Mouse (Mus musculus): ENCODE data around the gene C5ar1. TPM values are rescaled to one million over a fixed set of nuclear protein-coding genes. Genes with fewer than 3 reads are reported as not detected.

The C5ar1 gene
- total RNA-seq, 2 experiments from 2014 or later = 3.2 to 3.3 TPM

- DNase-seq = peak; percentile 96
Observed at GRCm38 (mm10) chr7:16221582-16222272, 37.6 kb downstream of the C5ar1 start, which contains the start of gene Dhx34. Gene Dhx34, minus strand, starts transcription at chr7:16222037.

GRCm38 (mm10) chr7:16213986-16214385 is 45.4 kb downstream of the C5ar1 start:
- DNase-seq = no peak

GRCm38 (mm10) chr7:16213196-16213595 is 46.1 kb downstream of the C5ar1 start:
- no peak for DNase-seq

DNA sequence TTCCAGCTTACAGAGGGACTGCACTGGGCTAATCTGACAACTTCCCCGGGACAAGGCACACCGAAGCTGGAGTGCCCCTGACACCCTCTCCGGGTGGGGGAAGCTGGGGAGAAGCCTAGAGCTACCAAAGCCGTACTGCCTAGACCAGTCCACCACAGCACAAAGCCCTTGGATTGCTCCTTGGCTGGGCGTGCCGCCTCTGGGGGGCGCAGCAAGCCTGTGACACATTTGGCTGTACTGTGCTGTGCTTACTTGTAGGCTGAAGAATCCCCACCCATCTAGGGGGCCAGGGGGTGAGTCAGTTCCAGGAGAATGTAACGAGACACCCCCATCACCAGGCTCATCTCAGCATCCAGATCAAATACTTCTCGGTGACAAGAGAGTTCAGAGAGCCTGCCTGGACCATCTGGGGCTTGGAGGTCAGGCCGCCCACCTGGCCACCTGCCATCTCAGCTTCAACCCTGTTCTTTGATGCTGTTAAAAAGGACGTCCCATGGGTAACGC is 48.4 kb downstream of the C5ar1 start:
- peak; percentile 40 for DNase-seq

GRCm38 (mm10) chr7:16208781-16209665 is 50.3 kb downstream of the C5ar1 start:
- no peak for DNase-seq

DNA sequence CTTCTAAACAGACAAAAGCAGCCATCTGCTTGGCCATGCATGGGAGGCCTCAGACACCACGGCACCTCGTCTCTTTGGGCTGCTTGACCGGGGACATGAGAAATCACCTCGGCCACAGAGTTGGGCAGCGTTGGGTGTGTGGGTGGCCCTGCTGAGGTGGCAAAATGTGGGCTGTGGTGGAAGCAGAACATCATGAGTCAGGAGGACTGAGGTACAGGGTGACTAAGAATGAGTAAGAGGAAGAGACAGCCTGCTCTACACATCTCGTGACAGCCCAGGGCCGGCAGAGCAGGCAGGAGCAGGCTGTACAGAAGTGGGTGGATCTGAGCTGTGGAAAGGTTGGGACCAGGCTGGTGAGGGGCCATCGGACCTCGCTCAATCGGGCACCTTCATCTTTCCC is 51.8 kb downstream of the C5ar1 start:
- no peak for DNase-seq

DNA sequence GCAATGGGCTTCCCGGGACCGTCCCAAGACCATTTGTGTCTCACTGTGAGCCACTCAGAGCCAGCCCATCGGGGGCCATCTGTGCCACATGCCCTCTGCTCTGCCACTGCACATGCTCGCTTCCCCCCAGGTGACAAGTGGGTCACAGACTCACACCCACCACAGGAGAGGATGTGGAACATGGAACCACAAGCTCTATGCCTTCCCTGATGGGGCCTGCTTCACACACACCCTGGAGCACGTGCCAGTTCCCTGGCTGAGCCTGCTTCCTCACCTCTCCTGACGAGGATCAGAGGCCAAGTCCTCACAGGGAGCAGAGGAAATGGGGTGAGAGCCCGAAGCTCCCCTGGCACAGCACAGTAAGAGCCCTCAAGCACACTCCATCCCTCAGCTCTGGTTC is 52.3 kb downstream of the C5ar1 start:
- no peak for DNase-seq

GRCm38 (mm10) chr7:16204791-16205190 is 54.5 kb downstream of the C5ar1 start:
- no peak for DNase-seq

DNA sequence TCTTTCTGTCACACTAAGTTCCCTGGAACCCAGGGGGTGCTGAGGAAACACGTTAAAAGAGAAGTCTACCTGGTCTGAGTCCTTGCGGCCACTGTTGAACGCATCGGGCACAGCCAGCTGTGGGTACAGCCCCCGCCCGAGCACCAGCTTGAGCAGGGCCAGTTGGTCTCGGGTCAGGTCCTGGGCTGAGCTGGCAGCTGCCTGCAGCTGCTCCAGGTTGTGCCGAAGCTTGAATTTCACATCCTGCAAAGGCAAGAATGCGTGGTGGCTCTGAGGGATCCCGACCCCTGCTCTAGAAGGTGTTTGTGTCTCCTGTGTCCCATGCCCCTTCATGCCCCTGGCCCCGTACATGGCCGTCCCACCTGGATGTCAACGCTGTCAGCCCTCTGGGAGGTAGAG is 55.8 kb downstream of the C5ar1 start:
- DNase-seq = no peak

- DNase-seq = no peak
Observed at GRCm38 (mm10) chr7:16202756-16203504, 56.4 kb downstream of the C5ar1 start.

GRCm38 (mm10) chr7:16201136-16201535 is 58.2 kb downstream of the C5ar1 start:
- no peak for DNase-seq

GRCm38 (mm10) chr7:16198540-16198939 is 60.8 kb downstream of the C5ar1 start:
- no peak for DNase-seq

DNA sequence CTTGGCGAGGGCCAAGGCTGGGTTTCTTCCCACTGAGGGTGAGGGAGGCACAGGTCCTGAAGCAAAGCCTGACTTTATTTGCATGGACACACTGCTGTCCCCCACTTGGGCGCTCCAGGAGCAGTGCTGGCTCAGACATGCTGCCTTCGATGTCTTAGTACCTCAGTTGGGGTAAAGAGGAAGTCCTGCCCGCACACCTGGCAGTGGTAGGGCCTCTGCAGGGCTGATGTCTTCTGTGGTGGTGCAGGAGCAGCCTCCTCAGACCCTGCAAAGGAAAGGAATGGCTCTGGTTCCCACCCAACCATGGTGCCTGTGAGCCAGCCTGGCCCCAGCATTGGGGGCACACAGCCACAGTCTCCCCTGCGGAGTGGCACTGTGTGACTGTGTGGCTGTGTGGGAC is 62.2 kb downstream of the C5ar1 start:
- no peak for DNase-seq

Other genes starting within 250 kb of the C5ar1 start
- gene Bicra, start 211.6 kb downstream of the C5ar1 start, total RNA-seq (2021) = 10 to 100 TPM in 1 of 2 experiments, 1 to 10 TPM in 1; 8.2 to 11.5 TPM
- not detected for gene Zfp541, start 197.7 kb downstream of the C5ar1 start, total RNA-seq (2021)
- gene Napa, start 161.1 kb downstream of the C5ar1 start, total RNA-seq (2021) = 100 to 1,000 TPM; 123 to 145 TPM
- 10 to 100 TPM; 12.0 to 13.1 TPM for gene Kptn, start 139.6 kb downstream of the C5ar1 start, total RNA-seq (2021)
- gene Slc8a2, start 129.7 kb downstream of the C5ar1 start, total RNA-seq (2021) = under 1 TPM; 0.75 to 0.86 TPM
- 1 to 10 TPM; 4.2 to 6.8 TPM for gene Meis3, start 84.5 kb downstream of the C5ar1 start, total RNA-seq (2021)
- gene Dhx34, start 37.5 kb downstream of the C5ar1 start, total RNA-seq (2021) = 1 to 10 TPM; 5.8 to 7.6 TPM
- under 1 TPM; 0.16 to 0.41 TPM for gene C5ar2, start 15.4 kb downstream of the C5ar1 start, total RNA-seq (2021)
- gene Inafm1, start 14.1 kb upstream of the C5ar1 start, total RNA-seq (2021) = 10 to 100 TPM; 11.0 to 11.7 TPM
- 10 to 100 TPM; 34.0 to 47.6 TPM for gene Ccdc9, start 27.3 kb upstream of the C5ar1 start, total RNA-seq (2021)
- gene Bbc3, start 48.9 kb upstream of the C5ar1 start, total RNA-seq (2021) = 1 to 10 TPM; 4.6 to 6.1 TPM
- 10 to 100 TPM; 43.3 to 48.8 TPM for gene Sae1, start 128.3 kb upstream of the C5ar1 start, total RNA-seq (2021)
- 10 to 100 TPM; 33.2 to 37.9 TPM for gene Zc3h4, start 141.4 kb upstream of the C5ar1 start, total RNA-seq (2021)
- gene Tmem160, start 193.2 kb upstream of the C5ar1 start, total RNA-seq (2021) = 10 to 100 TPM; 18.8 to 18.9 TPM
- not detected for gene Npas1, start 218.2 kb upstream of the C5ar1 start, total RNA-seq (2021)

Measured in gastrocnemius, postnatal 10 days (tissue).